Mouse (Mus musculus) liver, adult (tissue): ENCODE data around the gene Zgrf1.

Source experiments
- GATA4 ChIP-seq: IDR thresholded peaks from 2 replicates; pipeline ENCODE4 v1.6.1; 2014; ENCODE audit warnings: mild to moderate bottlenecking, low read length; ENCODE audit not compliant: insufficient replicate concordance

Zgrf1 gene

GRCm38 (mm10) chr3:127628311-127629184, 75.3 kb downstream of the Zgrf1 start:
- TF ChIP-seq GATA4 = no peak

GRCm38 (mm10) chr3:127630190-127630589, 76.9 kb downstream of the Zgrf1 start:
- TF ChIP-seq GATA4 = no peak

DNA sequence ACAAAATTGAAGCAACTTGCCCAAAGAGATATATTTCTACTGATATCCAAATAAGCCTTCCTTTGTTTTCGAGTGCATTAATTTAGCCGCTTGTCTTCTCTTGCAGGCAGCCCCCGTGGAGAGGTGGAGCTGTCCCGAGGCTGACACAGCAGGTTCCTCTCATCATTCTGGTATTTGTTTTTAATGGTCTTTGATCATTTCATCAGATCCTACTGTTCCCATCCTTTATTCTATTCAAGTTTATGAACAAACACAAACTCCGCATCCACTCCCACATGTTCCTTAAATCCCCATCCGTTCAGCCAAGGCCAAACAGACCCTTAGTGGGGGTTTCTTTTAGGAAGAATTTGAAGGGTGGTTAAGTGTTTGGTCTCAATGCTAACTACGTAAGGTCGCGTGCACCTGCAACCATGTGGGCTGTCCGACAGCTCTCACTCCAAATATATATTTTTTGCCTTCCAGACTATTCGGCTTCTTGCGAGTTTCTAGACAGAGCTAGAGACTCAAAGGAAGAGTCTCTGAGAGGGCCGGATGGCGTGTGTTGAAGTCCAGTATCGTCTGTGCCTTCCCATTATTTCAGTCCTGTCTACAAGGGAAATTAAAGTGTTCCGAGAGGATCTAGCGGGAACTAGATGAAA, 77.6 kb downstream of the Zgrf1 start:
- no peak for TF ChIP-seq GATA4

DNA sequence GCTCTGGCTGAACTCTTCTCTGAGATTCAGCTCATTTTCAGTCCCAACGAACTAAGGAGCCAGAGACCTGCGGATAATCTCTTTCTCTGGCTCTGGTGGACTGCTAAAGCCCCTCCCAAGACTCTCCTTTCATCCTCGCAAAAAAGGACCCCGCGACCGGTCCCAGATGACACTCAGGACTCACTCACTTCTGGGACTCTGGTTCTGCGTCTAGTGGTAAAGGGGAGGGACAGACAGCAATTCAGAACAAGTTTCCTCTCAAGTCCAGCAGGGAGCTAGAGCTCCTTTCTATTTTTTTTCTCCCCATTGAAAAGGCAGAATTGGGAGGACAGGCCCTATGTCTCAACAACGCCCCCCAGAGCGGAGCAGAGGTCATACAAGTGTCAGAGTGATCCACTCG, 78.3 kb downstream of the Zgrf1 start:
- TF ChIP-seq GATA4 = no peak

GRCm38 (mm10) chr3:127632531-127632930, 79.2 kb downstream of the Zgrf1 start:
- no peak for TF ChIP-seq GATA4

DNA sequence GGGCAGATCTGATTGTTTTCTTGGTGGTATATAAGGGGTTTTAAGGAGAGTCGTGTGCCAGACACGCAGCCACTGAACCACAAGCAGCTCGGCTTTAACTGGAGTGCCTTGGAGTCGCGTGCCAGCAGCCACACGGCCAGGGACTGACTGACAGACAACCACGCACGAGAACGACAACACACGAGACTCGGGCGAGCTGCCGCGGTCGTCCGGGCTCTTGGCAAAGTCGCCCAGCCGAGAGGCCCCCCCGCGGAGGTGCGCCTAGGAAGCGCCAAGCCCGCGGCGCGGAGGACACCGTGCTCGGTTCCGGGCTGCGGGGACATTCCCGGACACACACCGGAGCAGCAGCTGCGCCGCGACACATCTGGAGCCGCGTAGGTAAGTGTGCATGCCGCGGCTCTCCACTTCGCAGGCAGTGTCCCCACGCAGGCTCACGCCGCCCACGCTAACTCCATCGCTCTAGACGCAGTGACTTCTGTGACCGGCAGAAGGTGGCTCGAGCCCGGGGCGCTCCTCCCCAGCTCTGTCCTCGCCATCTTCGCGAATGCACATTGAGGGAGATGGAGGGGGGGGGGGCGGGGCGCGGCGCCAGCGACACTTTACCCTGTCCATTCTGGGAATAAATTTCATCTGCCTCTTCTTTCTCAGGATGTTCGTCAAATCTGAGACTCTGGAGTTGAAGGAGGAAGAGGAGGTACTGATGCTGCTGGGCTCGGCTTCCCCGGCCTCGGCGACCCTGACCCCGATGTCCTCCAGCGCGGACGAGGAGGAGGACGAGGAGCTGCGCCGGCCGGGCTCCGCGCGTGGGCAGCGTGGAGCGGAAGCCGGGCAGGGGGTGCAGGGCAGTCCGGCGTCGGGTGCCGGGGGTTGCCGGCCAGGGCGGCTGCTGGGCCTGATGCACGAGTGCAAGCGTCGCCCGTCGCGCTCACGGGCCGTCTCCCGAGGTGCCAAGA, 80.1 kb downstream of the Zgrf1 start, which contains the start of gene Neurog2:
Neurog2 (plus strand) TSS at position 56 of the 953 bp plus-strand sequence.
- TF ChIP-seq GATA4 = no peak

- TF ChIP-seq GATA4 = no peak
Measured at GRCm38 (mm10) chr3:127634101-127634983, 81.1 kb downstream of the Zgrf1 start.

DNA sequence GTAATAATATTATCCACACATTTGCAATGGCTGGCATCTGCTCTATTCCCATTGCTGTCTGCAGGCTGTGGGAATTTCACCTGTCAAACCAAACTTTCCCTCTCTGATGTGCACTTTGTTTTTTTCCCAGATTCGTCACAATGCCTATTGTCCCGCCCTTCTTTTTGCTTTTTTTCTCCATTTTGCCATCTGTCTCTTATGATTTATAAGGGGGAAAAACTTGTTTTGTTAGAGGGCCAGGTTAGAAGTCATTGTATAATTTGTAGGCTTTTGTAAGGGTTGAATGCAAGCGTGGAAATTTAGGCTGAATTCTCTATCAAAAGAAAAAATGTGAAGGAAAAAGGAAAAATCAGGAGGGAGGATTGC, 81.7 kb downstream of the Zgrf1 start:
- no peak for TF ChIP-seq GATA4

- no peak for TF ChIP-seq GATA4
Measured at GRCm38 (mm10) chr3:127639875-127640761, 86.8 kb downstream of the Zgrf1 start.

- no peak for TF ChIP-seq GATA4
Measured at GRCm38 (mm10) chr3:127640762-127641700, 87.7 kb downstream of the Zgrf1 start.

GRCm38 (mm10) chr3:127642211-127642610, 88.9 kb downstream of the Zgrf1 start:
- no peak for TF ChIP-seq GATA4

DNA sequence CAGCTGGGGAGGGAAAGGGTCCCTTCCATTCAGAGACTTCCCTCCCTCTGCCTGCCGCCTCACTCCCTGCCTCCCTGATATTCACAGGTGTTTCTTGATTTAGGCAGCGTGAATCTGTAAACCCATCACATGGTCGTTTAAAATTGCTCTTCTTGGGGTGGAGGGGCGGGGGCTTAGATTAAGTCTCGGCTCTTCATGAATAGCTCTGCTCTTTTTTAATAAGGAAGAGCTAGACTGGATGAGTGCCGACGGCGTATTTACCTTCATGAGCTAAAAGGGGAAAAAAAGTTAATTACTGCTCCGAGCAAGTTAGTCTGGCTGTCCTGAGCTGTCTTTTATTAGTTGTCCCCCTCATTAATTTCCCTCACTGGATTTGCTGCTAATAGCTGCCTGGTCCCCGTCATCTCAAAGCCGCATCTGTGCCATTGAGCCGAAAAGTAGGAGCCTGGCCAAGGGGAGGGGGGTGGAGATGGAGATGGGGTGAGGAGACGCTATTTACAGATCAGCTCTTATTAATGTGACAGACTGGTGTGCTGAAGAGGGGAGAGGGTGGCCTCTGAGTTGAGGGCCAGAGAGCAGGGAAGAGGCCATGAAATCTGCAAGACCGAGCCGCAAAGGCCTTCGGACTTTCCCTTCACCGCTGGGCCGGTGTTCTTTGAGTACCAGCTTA, 93.0 kb downstream of the Zgrf1 start:
- no peak for TF ChIP-seq GATA4
